Mouse (Mus musculus): ENCODE measurements at regions not wholly inside any gene's neighbourhood (a gene's known extent, or its start where the extent isn't known, plus 50 kb on each side); places are given as distances from the start of the nearest gene placed in this dataset.

GRCm38 (mm10) chr2:115392082-115392762, 189.3 kb upstream of the BC052040 start:
- no peak for DNase-seq
- intact Hi-C loops (cut with DNase I): no loop called here

- intact Hi-C loops (cut with DNase I): no loop called here
- no peak for DNase-seq
Measured at GRCm38 (mm10) chr2:115394091-115394490, 187.4 kb upstream of the BC052040 start.

GRCm38 (mm10) chr2:115398550-115398949, 183.0 kb upstream of the BC052040 start:
- no peak for DNase-seq
- intact Hi-C loops (cut with DNase I): no loop called here

GRCm38 (mm10) chr2:115399107-115399740, 182.3 kb upstream of the BC052040 start:
- intact Hi-C loops (cut with DNase I): no loop called here
- no peak for DNase-seq

- no peak for DNase-seq
- intact Hi-C loops (cut with DNase I): no loop called here
Measured at GRCm38 (mm10) chr2:115399987-115400550, 181.4 kb upstream of the BC052040 start.

DNA sequence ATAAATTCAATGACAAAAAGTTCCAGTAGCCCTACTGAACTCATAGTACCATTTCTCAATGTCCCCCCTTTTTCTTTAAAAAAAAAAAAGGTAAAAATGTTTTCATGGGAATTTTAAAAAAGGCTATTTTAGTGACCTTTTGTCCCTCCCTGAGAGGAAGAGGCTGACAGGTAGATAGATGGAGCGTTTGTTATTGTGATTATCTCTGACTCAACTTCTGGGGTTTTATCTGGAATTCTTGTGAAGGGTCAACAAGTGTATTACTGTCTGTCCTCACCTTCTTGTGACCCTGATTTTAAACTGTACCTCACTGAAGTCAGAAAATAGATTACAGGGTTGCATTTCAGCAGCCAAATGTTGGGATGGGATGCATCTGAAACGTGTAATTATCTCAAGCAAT, 179.3 kb upstream of the BC052040 start:
- intact Hi-C loops (cut with DNase I): no loop called here

GRCm38 (mm10) chr2:115432476-115432875, 149.0 kb upstream of the BC052040 start:
- intact Hi-C loops (cut with DNase I): no loop called here
- DNase-seq: no peak

More for the DNA sequence above, 179.3 kb upstream of the BC052040 start:
- no peak for DNase-seq

GRCm38 (mm10) chr2:115441100-115441499, 140.4 kb upstream of the BC052040 start:
- intact Hi-C loops (cut with DNase I): no loop called here
- no peak for DNase-seq

GRCm38 (mm10) chr2:115449783-115450483, 131.6 kb upstream of the BC052040 start:
- DNase-seq: no peak
- intact Hi-C loops (cut with DNase I): no loop called here

GRCm38 (mm10) chr2:115455593-115455992, 125.9 kb upstream of the BC052040 start:
- DNase-seq: no peak
- intact Hi-C loops (cut with DNase I): no loop called here

DNA sequence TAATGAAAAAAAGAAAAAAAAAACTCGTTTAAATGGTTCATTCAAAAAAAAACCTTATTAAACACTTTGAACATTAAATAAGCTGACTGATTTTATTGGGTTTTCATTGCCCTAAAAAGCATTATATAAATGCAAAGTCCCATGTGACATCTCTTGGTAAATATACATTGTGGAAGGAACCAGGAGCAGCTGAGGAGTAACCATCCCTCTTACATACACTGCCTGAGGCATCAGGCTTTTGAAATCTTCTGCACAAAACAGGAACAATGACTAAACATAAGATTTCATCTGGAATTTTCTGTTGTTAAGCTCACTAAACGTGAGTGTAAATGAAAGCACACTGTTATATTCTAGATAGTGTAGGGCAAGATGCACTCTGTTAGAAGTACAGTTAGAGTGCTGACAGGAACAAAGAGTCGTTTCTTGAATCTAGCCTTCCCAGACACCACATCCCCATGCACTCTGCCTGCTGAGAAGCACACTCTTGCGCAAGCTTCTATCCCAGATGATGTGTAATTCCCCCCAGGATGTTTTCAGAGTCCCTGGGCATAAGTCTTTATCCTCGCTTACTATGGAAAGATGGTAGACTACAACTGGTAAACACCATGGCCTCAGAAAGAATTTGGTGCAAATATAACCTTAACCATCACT, 125.0 kb upstream of the BC052040 start:
- DNase-seq: no peak
- intact Hi-C loops (cut with DNase I): no loop called here

DNA sequence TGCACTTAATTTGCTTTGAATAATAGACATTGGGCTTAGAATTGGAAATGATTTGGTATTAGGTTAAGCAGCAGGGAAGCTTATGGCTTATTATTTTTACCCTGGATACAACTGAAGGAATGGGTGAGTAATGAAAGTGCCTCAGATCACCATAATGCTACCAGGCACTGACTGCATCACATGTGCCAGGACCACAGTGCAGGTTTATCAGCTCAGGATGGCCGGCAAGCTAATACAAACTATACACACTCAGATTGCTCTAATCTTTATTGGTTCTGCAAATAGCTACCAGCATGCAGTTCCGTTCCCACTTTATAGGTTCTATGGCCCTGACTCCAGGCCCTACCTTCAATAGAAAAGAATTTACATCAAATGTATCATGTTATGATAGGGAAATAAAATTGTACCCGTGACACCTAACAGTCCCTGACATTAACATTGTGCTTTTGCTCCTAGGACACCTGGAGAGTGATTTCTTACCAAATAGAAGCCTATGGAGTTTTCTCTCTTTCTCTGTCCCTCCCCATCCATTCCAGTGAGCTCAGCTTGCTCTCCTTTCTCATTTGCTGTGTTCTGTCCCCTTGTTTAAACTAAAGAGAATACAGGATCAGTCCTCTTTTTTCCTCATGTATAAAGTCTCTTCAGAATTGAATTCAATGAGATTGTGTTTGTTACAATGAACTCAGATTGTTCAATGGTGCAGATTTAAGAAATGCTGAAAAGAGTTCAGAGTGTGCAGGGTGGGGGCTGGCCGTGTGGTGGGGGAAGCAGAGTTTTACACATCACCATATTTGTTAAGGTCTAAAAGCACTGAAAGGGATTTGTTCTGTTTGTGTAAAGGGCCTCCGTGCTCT, 121.3 kb upstream of the BC052040 start:
- intact Hi-C loops (cut with DNase I): no loop called here
- no peak for DNase-seq

- intact Hi-C loops (cut with DNase I): no loop called here
- no peak for DNase-seq
Measured at GRCm38 (mm10) chr2:115460882-115461151, 120.7 kb upstream of the BC052040 start.

DNA sequence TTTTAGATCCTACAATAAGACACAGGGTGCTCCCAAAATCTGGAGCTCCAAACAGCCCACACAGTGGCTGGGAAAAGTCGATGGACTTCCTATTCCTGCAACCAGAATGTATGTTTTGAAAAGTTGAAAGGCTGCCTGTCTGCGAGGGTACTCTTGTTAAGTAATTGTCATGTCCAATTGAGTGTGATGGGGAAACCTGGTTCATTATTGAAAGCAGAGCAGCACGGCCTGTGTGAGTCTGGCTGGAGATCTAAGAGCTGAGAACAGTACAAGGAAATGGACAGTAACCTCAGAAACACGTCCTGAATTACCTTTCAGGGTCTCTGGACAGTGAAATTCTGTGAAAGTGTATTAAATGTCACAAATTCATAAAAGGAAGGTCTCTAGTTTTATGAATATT, 115.3 kb upstream of the BC052040 start:
- intact Hi-C loops (cut with DNase I): no loop called here
- DNase-seq: no peak

- no peak for DNase-seq
- intact Hi-C loops (cut with DNase I): no loop called here
Measured at GRCm38 (mm10) chr2:115467107-115467745, 114.3 kb upstream of the BC052040 start.

DNA sequence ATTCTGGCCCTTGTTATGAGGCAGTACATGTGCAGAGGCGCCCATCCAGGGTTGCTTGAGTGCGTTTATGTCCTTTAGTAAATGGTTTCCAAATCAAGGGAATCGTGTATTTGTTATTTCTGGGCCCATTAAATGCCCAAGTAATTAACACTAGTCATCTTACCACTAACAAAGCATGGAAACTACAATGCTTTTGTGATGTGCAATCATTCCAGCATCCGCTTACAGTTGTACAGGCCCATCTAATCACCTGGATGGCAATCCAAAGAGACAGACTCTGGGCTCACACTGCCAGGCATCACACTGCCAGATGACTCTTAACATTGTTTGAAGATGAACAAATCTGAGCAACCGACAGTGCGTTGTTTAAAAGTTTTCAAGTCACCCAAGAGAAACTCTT, 113.6 kb upstream of the BC052040 start:
- intact Hi-C loops (cut with DNase I): no loop called here
- DNase-seq: no peak

DNA sequence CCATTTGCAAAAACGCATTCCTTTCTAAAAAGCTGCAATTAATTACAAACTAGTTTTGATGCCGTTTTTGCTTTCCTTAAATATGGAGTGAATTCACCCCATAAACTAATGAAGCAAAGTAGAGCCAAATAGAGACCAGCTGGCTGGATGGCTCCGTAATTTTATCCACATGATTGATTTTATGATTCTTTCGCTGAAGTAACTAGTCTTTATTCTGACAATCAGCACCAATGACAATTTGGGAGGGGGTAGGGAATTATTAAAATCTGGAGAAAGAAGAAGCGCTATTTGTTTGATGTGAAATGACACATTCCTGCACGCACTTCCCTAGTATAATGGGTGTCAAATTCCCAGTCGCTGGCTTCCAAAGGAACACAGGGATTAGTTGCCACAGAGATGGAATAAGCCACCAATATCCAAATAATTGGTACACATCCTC, 113.0 kb upstream of the BC052040 start:
- intact Hi-C loops (cut with DNase I): no loop called here
- DNase-seq: no peak

DNA sequence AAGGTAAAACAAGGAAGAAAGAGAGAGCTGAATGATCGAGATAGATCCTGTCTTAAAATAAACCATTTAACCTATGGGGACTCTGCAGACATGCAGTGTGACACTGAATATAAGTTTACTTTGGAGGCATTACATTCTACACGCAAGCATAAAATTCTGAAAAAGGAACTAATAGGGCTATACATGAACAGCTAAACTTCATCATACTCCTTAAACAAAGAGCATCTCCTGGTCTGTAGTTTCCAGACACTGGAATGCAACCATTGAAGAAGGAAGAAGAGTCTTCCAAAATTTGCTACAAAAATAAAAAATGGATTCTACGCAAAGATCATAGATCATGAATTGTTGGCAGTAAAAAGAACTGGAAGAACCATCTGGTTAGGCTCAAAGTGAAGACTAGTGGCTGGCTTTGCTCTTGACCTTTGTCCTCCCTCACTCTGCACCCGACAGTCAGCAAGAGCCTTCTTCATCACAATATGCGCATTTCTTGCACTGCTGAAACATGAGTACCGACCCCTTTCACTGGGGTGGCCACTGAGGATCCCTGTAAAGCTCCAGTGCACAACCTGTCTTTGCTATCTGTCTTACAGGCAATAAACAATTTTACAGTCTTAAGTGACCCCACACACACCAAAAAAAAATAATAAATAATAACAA, 112.2 kb upstream of the BC052040 start:
- intact Hi-C loops (cut with DNase I): no loop called here
- no peak for DNase-seq

GRCm38 (mm10) chr2:115472393-115472792, 109.1 kb upstream of the BC052040 start:
- intact Hi-C loops (cut with DNase I): no loop called here

More at GRCm38 (mm10) chr2:115472393-115472792, 109.1 kb upstream of the BC052040 start:
- no peak for DNase-seq
